In genomic region chr1:190757899-190758298, GRCm38 (mm10) we compare ENCODE assay signal across 12 mouse cellular contexts.
"Had no signal": no experiment of that assay in that cellular context is flagged by ENCODE, and none has a peak within 500 bp of the region (broad histone marks: within the 10 kb centered on the region; RNA-seq: fewer than 3 reads in every experiment).

No protein-coding gene starts in this region.

- H3K4me1 ChIP-seq: liver, embryonic 13.5 days; lung, embryonic 15.5 days; megakaryocyte, embryonic 14.5 days had no signal

- DNase-seq: kidney, postnatal 14 days; liver, embryonic 13.5 days; liver, postnatal 0 days; lung, postnatal 14 days; thymus, postnatal 4 days had no signal

- H3K27ac ChIP-seq: left cerebral cortex, adult 2 months; limb, embryonic 15.5 days; liver, embryonic 13.5 days; lung, embryonic 15.5 days; macrophage; stomach, postnatal 0 days had no signal

- H3K4me3 ChIP-seq: left cerebral cortex, adult 2 months; limb, embryonic 15.5 days; liver, embryonic 13.5 days; lung, embryonic 15.5 days; megakaryocyte, embryonic 14.5 days had no signal

- ATAC-seq: liver, postnatal 0 days; midbrain, embryonic 16.5 days had no signal

- H3K9me3 ChIP-seq: limb, embryonic 15.5 days; liver, embryonic 13.5 days; lung, embryonic 15.5 days had no signal

- H3K4me2 ChIP-seq: limb, embryonic 15.5 days; liver, embryonic 13.5 days; lung, embryonic 15.5 days had no signal

- H3K27me3 ChIP-seq: limb, embryonic 15.5 days; liver, embryonic 13.5 days; lung, embryonic 15.5 days had no signal

- H3K9ac ChIP-seq: limb, embryonic 15.5 days; liver, embryonic 13.5 days; liver, postnatal 0 days; lung, embryonic 15.5 days had no signal

- H3K36me3 ChIP-seq: limb, embryonic 15.5 days; liver, embryonic 13.5 days; lung, embryonic 15.5 days had no signal
